Mouse (Mus musculus) small intestine, adult 2 months (tissue): Measurements from ENCODE around the gene C130050O18Rik. TPM values are rescaled to one million over a fixed set of nuclear protein-coding genes. Genes with fewer than 3 reads are reported as not detected.
A peak's percentile ranks its signal among the peaks of the same experiment; 100 is the strongest.
"Not testable (repeated sequence)": the region's sequence is repeated elsewhere in the genome, so short reads cannot be mapped to it uniquely, and the experiment has no call there.

Source experiments
- H3K27ac ChIP-seq: fragments of 200-500 bp; 2 replicates; pipeline ENCODE4 v1.5.1; 2012; ENCODE audit warnings: low read depth, low read length, control low read depth, inconsistent platforms; ENCODE audit not compliant: insufficient read depth
- H3K27me3 ChIP-seq: fragments of 200-500 bp; 2 replicates; pipeline ENCODE4 v1.6.1; 2012; ENCODE audit warnings: mild to moderate bottlenecking, moderate library complexity, low read length, inconsistent platforms; ENCODE audit not compliant: control insufficient read depth, insufficient read depth
- H3K36me3 ChIP-seq: fragments of 200-500 bp; 2 replicates; pipeline ENCODE4 v1.6.1; 2012; ENCODE audit warnings: mild to moderate bottlenecking, low read length, control low read depth, inconsistent platforms; ENCODE audit not compliant: control insufficient read depth, insufficient read depth
- H3K4me1 ChIP-seq: fragments of 200-500 bp; 2 replicates; pipeline ENCODE4 v1.6.1; 2012; ENCODE audit warnings: low read length, inconsistent platforms, mixed read lengths; ENCODE audit not compliant: control insufficient read depth, insufficient read depth, insufficient read length
- H3K4me3 ChIP-seq: fragments of 200-500 bp; 2 replicates; pipeline ENCODE4 v1.5.1; 2012; ENCODE audit warnings: low read depth, mild to moderate bottlenecking, control low read depth, inconsistent platforms, low read length, moderate library complexity
- CTCF ChIP-seq: fragments of 200-500 bp; IDR thresholded peaks from 2 replicates; pipeline ENCODE4 v1.5.1; 2012; ENCODE audit warnings: low read depth, mild to moderate bottlenecking, control low read depth, inconsistent platforms, low read length, moderate library complexity, mixed read lengths; ENCODE audit not compliant: insufficient replicate concordance, insufficient read length; ENCODE audit errors: extremely low read depth
- POLR2A ChIP-seq: fragments of 200-500 bp; IDR thresholded peaks from 2 replicates; pipeline ENCODE4 v1.6.1; 2012; ENCODE audit warnings: low read depth, mild to moderate bottlenecking, control low read depth, inconsistent platforms, low read length, moderate library complexity
- WGBS: fragments of 180-500 bp; shearing (Covaris S2); methylation state at CpG from one replicate; pipeline ENCODE4 v1.1.7; 2018; 5-methylcytosine and 5-hydroxymethylcytosine counted together
- polyA plus RNA-seq: library from polyadenylated mRNA; depleted of rRNA; stranded (reverse); fragments of >200 nt; gene quantifications from 2 replicates; pipeline ENCODE4 v1.2.3, GENCODE M21; 2012

The C130050O18Rik gene
- polyA plus RNA-seq, 1 experiment: 3.5 TPM

GRCm38 (mm10) chr5:139387329-139388194 lies 17.5 kb upstream of the C130050O18Rik start:
- Histone ChIP-seq H3K4me3 (no peak overlapping the region), H3K27me3 (no peaks in the 10 kb centered on the region), H3K27ac (no peak overlapping the region; the same call in 1 of the 2 replicates), H3K36me3 (no peaks in the 10 kb centered on the region; the same call in 1 of the 2 replicates), H3K4me1 (peaks cover 20% of the 10 kb centered on the region)
- no peak for TF ChIP-seq CTCF
- TF ChIP-seq POLR2A: no peak
- 87% methylated on average over 10 of the region's 10 CpGs for WGBS

- no peak overlapping the region; the same call in 1 of the 2 replicates for H3K27ac ChIP-seq
- H3K4me3 ChIP-seq: no peak overlapping the region
- WGBS: 66% methylated on average over 4 of the region's 4 CpGs
- H3K27me3 ChIP-seq: no peaks in the 10 kb centered on the region
- H3K36me3 ChIP-seq: no peaks in the 10 kb centered on the region; the same call in 1 of the 2 replicates
- TF ChIP-seq POLR2A (no peak), CTCF (no peak)
- peaks cover 13% of the 10 kb centered on the region for H3K4me1 ChIP-seq
Observed at GRCm38 (mm10) chr5:139388195-139388570, 16.9 kb upstream of the C130050O18Rik start.

GRCm38 (mm10) chr5:139388694-139389675 lies 16.1 kb upstream of the C130050O18Rik start:
- 80% methylated on average over 17 of the region's 17 CpGs for WGBS
- Histone ChIP-seq H3K27ac (peak overlapping the region; percentile 46), H3K4me1 (peaks cover 12% of the 10 kb centered on the region), H3K36me3 (no peaks in the 10 kb centered on the region; the same call in 1 of the 2 replicates), H3K4me3 (no peak overlapping the region), H3K27me3 (no peaks in the 10 kb centered on the region)
- no peak for TF ChIP-seq POLR2A
- no peak for TF ChIP-seq CTCF

- H3K36me3 ChIP-seq: no peaks in the 10 kb centered on the region; the same call in 1 of the 2 replicates
- peak overlapping the region; percentile 47 for H3K27ac ChIP-seq
- 7% methylated on average over 6 of the region's 6 CpGs for WGBS
- peaks cover 9% of the 10 kb centered on the region for H3K4me1 ChIP-seq
- TF ChIP-seq CTCF (no peak), POLR2A (no peak)
- no peak overlapping the region for H3K4me3 ChIP-seq
- no peaks in the 10 kb centered on the region for H3K27me3 ChIP-seq
Observed at GRCm38 (mm10) chr5:139389676-139390061, 15.4 kb upstream of the C130050O18Rik start.

GRCm38 (mm10) chr5:139390324-139391119 lies 14.6 kb upstream of the C130050O18Rik start:
- H3K4me1 ChIP-seq, H3K4me3 ChIP-seq, H3K27me3 ChIP-seq, H3K36me3 ChIP-seq: not testable (repeated sequence)
- WGBS: 83% methylated on average over 5 of the region's 5 CpGs
- H3K27ac ChIP-seq: peak overlapping the region; percentile 47; the same call in 1 of the 2 replicates

GRCm38 (mm10) chr5:139391309-139391990 lies 13.6 kb upstream of the C130050O18Rik start:
- H3K4me3 ChIP-seq: peak overlapping the region; percentile 12; the same call in 1 of the 2 replicates
- WGBS: 86% methylated on average over 11 of the region's 11 CpGs
- TF ChIP-seq POLR2A (no peak), CTCF (no peak)
- no peaks in the 10 kb centered on the region for H3K27me3 ChIP-seq
- H3K36me3 ChIP-seq: no peaks in the 10 kb centered on the region
- H3K27ac ChIP-seq: no peak overlapping the region
- peaks cover 8% of the 10 kb centered on the region for H3K4me1 ChIP-seq
